Mouse (Mus musculus) adipocyte (in vitro differentiated cells): ENCODE results near the gene Fut7.
A peak's percentile ranks its signal among the peaks of the same experiment; 100 is the strongest.

ENCODE experiments used
- DNase-seq: peaks from one replicate; pipeline ENCODE4 v3.0.0-alpha.2; 2016; ENCODE audit warnings: low spot score

The Fut7 gene

GRCm38 (mm10) chr2:25425481-25425880 lies 2.4 kb downstream of the Fut7 start:
- no peak for DNase-seq

GRCm38 (mm10) chr2:25426721-25427191 lies 3.7 kb downstream of the Fut7 start:
- DNase-seq = peak; percentile 84

DNA sequence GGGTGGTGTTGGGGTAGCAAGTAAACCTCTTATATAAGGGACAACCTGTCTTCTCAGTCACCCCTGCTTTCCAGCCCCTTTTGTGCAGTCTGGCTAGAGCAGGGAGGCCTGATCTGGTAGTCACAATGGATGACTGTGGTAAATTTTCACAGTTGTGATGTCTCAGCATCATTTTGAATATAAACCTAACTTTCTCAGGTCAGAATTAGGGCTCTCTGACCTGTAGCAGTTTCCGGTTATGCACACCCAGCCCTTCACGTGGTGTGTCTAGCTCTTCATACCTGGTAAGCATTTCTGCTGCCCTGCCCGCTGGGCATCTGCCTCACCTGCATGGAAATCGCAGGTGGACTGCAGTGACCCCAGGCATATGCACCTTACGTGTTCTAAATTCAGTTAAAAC lies 4.2 kb downstream of the Fut7 start:
- no peak for DNase-seq

DNA sequence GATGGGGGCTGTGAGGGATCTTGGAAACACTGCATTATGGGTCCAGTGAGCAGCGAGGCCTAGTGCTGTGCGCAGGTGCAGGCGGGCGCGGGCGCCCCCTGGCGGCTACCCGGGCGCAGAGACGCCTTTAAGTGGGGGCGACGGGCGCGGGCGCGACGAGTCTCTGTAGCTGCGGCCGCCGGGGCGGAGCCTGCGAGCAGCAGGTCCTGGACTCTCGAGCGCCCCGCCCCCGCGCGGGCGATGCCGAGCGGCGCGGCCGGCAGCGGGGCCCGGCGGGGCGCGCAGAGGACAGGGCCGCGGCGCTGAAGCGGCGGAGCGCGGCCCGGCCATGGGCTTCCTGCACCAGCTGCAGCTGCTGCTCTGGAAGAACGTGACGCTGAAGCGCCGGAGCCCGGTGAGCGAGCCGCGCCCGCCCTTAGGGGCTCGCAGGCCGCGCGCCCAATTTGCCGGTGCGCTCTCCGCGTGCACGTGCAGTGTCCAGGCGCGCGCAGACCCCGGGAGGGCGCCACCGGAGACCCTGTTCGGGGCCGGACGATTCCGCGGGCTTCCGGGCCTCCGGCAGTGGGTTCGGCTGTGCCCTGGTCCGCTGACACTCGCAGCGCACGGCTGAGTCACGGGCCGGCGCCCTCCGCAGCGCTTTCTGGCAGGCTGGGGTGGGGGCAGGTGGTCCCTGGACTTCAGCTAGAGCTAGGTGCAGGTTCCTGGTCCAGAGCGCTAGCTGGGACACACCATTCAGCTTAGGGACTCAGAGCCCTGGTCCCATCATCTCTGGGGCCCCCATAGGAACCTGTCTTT lies 5.6 kb downstream of the Fut7 start, which contains the start of gene Abca2:
TSS of gene Abca2 (plus strand) at position 262 of the 795 bp plus-strand sequence.
- DNase-seq = peak; percentile 83

DNA sequence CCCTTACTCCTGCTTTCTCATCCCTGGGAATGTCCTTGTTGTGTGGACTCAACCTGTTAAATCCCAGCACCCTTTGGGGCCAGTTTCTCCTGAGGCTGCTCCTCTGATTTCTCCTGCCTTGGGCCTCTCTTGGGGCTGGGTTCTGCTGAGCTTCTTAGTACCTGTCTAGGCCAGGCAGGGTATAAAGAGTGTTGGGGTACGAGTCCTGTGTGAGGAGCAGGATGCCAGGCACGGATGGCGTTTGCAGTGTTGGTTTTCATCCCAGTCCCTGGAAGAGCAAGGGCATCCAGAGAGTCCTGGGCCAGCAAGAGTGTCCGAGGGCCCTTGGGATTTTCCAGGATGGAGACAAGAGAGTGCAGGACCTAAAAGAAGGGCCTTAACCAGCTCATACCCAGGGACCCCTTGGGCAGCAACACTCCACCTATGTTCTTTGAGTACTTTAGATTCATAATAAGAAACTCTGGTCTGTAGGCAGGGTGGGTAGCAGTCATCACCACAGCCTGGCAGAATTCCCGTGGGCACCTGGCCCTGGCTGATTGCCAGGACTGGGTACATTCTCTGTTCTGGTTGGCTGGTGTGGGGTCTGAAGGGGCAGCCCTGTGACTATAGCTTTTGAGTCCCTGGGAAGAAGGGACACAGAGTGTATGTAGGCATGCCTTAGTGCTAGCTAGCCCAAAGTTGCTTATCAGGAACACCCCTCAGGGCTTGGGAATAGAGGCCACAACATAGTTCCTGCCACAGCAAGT lies 6.5 kb downstream of the Fut7 start:
- no peak for DNase-seq

- DNase-seq = no peak
Measured at GRCm38 (mm10) chr2:25430395-25431233, 7.5 kb downstream of the Fut7 start.

- no peak for DNase-seq
Measured at GRCm38 (mm10) chr2:25431308-25431855, 8.3 kb downstream of the Fut7 start.

- DNase-seq = no peak
Measured at GRCm38 (mm10) chr2:25432326-25433098, 9.4 kb downstream of the Fut7 start.

DNA sequence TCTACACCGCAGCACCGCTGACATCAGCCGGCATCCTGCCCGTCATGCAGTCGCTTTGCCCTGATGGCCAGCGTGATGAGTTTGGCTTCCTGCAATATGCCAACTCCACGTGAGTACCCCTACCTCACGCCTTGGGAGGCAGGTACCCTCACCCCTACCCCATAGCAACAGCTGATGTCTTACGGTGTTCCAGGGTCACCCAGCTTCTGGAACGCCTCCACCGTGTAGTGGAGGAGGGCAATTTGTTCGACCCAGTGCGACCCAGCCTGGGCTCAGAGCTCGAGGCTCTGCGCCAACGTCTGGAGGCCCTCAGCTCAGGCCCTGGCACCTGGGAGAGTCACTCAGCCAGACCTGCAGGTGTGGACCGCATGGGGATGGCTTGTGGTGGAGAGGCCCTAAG lies 10.0 kb downstream of the Fut7 start:
- no peak for DNase-seq

DNA sequence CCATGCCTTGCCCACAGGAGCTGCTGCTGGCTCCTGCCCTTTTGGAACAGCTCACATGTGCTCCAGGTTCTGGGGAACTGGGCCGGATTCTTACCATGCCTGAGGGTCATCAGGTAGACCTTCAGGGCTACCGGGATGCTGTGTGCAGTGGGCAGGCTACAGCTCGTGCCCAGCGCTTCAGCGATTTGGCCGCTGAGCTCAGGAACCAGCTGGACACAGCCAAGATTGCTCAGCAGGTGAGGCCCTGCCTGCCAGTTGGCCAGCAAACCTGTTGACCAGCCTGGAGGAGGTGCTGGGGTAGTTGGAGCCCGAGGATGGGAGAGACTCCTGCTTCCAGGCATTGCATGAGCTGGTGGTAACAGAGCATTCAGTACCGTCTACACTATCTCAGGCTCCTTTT lies 11.2 kb downstream of the Fut7 start:
- DNase-seq = no peak

- no peak for DNase-seq
Measured at GRCm38 (mm10) chr2:25436286-25436820, 13.3 kb downstream of the Fut7 start.

DNA sequence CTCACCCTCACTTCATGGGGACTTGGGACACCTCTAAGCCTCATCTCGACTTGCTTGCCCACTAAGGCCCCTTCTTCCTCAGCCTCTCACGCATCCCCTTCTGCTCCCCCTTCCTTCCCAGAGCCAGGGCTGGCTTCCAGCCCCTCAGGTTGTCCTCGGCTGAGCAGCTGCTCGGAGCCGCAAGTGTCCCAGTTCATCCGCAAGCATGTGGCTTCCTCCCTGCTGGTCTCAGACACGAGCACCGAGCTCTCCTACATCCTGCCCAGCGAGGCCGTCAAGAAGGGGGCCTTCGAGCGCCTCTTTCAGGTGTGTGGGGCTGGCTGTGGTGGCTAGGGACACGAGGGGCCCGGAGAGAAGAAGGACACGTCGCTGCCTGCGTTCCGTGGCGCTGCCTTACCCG lies 18.0 kb downstream of the Fut7 start:
- DNase-seq = no peak

DNA sequence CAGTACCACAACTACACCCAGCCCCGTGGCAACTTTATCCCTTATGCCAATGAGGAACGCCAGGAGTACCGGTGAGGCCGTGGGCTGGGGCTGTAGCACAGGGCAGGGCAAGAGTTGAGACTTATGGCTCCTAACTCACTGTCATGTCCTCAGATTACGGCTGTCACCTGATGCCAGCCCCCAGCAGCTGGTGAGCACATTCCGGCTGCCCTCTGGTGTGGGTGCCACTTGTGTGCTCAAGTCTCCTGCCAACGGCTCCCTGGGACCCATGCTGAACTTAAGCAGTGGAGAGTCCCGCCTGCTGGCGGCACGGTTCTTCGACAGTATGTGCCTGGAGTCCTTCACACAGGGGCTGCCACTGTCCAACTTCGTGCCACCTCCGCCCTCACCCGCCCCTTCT lies 19.6 kb downstream of the Fut7 start:
- no peak for DNase-seq

- no peak for DNase-seq
Measured at GRCm38 (mm10) chr2:25450853-25451647, 28.0 kb downstream of the Fut7 start.

DNA sequence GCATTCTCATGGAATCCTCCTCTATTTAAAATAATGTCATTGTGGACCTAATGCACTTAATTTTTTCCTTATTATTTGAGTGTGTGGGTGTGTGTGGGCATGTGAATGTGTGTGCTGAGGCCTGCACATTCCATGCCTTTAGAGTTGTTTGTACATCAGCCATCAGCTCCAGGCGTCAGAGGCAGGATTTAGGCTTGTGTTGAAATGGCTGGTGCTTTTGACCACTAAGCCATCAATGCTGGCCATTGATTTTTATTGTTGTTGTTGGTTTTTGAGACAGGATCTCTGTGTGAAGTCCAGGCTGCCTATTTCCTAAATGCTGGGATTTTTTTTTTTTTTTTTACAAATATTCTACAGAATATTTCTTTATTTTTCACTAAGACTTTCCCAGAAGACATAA lies 29.9 kb downstream of the Fut7 start:
- no peak for DNase-seq

- no peak for DNase-seq
Measured at GRCm38 (mm10) chr2:25456205-25456953, 33.3 kb downstream of the Fut7 start, which contains the start of gene Clic3. TSS of gene Clic3 (plus strand) at chr2:25456838.

DNA sequence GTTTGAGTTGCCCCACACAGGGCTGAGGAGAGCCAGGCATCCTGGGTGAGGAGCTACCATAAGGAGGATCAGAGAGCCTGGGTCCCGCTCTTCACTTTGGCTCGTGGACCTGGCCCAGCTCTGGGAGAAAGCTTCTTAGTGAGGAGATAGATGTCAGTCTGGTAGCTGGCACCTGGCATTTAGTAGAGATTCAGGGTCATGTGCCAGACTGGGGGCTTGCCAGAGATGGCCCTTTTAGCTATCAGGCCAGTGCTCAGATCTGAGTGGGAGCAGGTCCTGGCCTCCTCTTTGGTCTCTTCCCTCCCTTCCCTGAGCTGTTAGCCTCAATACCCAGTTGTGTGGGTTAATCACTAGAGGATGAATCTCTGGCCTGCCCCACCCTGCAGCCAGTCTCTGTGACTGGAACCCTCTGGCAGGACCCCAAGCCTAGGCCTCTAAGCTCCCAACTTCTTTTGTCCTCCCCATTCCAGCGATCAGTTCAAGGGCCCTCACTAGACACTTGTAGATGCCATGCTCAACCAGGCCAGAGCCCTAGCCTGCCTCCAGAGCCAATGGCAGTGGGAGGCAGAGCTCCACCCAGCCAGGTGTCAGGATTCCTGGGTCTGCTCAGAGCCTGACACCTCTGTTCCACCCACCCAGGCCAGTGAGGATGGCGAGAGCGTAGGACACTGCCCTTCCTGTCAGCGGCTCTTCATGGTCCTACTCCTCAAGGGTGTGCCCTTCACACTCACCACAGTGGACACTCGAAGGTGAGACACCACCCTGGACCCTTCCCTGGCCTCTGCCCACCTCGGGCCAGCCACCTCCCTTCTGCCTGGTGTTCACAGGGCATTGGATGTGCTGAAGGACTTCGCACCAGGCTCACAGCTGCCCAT lies 34.2 kb downstream of the Fut7 start:
- DNase-seq = no peak

GRCm38 (mm10) chr2:25458911-25459310 lies 35.8 kb downstream of the Fut7 start:
- peak; percentile 38 for DNase-seq
